Mouse (Mus musculus) right cerebral cortex, postnatal 4 days (tissue): ENCODE measurements around the gene Zfp385a.
"Not testable (repeated sequence)": the region's sequence is repeated elsewhere in the genome, so short reads cannot be mapped to it uniquely, and the experiment has no call there.

Experiments used
- DNase-seq: peaks from one replicate; pipeline ENCODE4 v3.0.0-alpha.2; 2022

Zfp385a gene

DNA sequence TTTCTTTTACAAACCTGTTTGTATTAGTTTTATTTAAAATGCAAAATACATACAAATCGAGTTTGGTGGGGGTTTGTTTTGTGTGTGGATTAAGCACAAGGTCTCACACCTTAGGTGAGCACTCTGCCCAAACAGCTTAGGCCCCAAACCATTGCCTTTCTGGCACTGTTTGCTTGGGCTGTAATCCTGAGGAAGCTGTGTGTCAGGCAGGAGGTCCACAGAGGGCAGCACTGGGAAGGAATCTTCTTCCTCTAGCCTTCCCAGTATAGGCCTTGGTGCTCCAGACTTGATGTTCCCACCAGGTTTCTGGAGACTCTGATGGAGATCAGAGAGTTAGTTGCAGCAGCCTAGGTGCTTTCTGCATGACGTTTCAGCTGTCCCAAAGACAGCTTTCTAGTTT, 55.2 kb downstream of the Zfp385a start:
- no peak for DNase-seq

DNA sequence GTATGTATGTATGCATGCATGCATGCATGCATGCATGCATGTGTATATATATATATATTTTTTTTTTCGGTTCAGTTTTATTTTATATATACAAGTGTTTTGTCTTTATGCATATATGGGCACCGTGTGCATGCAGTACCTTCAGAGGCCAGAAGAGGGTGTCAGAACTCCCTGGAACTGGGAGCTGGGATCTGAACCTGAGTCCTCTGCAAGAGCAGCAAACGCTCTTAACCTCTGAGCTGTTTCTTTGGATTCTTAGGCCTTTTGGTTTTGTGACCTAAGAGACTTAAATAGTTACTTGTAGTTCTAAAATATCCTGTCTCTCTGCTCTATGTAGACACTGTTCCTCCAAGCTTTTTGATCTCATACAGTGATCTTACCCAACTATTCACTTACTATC, 55.8 kb downstream of the Zfp385a start:
- peak; percentile 64 for DNase-seq

DNA sequence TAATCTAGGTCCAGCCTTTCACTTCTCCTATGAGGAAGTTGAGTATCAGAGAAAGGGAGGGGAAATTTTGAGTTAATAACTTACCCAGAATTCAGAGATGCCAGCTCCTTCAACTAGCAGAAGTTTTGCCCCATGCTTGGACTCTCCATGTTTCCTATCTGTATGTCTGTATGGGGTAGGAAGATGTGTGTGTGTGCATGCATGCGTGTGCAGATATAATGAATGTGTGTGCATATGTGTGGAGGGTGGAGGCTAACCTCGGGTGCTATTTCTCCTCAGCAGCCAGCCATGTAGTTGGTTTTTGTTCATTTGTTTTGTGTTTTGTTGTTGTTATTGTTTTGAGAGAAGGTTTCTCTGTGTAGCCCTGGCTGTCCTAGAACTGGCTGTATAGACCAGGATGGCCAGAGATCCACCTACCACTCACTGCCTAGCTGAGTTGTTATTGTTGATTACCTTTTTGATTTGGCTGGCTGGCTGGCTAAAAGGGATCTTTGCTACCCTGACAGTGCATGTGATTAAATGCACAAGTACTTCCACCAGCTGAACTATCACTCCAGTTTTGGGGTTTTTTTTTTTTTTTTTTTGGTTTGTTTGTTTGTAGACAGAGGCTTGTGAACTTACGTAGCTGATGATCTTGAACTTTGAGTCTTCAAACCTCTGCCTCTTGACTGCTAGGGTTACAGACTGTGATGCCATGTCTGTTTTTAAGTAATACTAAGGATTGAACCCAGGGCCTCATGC, 58.3 kb downstream of the Zfp385a start:
- DNase-seq: no peak

DNA sequence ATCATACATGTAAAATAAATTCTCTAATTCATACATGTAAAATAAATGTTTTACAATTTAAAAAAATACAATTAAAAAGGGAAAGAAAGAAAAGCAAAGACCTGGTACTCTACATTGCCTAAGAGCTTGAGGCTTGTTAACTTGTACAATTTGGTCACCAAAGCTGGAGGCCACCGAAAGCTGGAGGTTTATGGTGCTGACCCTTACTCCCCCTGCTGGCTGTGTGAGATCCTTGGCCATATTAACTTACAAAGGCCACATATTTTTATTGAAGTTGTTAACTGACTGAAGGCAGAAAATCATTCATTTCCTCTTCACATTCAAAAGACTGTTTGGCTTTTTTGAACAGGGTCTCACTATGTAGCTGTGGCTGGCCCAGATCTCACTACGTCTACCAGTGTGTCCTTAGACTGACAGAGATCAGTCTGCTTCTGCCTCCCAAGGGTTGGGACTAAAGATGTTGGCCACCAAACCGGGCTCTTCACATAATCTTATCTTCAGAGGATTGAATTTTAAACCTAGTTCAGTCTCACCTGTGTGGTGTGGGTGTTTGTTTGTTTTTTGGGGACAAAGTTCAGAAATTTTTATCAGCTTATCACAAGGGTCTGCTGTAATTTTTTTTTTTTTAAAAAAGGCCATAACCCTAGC, 59.0 kb downstream of the Zfp385a start:
- DNase-seq: no peak

DNA sequence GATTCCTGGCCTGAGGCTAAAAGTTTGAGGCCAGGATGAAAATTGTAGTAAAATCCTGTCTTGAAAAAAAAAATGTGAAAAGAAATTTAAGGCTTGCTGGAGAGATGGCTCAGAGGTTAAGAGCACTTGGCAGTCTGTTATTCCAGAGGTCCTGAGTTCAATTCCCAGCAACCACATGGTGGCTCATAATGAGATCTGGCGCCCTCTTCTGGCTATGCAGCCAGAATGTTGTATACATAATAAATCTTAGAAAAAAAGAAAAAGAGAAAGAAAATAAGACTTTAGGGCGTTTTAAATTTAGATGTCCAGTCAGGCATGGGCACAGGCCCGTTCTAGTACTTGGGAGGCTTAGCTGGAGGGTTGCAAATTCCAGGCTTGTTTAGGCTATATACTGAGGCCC, 60.1 kb downstream of the Zfp385a start:
- no peak for DNase-seq

DNA sequence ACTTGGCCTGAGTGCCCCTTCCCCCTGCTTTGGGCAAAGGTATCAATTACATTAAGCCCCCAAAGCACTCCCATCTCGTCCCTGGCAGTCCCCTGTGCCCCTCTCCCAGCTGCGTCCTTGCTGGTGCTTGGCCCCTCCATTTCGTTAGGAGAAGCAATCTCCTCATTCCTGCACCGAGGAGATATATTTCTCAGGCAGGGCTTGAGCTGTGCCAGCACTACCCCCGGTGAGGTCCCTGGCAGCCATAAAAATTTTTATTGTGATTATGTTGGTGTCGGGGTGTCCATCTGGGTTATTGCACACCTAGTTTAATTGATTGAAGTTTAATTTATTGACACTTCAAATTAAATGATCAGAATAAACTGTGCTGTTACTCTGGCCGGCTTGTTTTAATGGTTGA, 61.9 kb downstream of the Zfp385a start:
- DNase-seq: no peak

DNA sequence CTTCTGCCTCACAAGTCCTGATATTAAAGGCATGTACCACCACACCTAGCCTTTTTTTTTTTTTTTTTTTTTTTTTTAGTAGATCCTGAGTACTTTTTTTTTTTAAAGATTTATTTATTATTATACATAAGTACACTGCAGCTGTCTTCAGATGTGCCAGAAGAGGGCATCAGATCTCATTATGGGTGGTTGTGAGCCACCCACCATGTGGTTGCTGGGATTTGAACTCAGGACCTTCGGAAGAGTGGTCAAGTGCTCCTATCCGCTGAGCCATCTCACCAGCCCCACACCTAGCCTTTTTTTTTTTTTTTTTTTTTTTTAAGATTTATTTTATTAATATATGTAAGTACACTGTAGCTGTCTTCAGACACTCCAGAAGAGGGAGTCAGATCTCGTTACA, 64.0 kb downstream of the Zfp385a start:
- DNase-seq: not testable (repeated sequence)

DNA sequence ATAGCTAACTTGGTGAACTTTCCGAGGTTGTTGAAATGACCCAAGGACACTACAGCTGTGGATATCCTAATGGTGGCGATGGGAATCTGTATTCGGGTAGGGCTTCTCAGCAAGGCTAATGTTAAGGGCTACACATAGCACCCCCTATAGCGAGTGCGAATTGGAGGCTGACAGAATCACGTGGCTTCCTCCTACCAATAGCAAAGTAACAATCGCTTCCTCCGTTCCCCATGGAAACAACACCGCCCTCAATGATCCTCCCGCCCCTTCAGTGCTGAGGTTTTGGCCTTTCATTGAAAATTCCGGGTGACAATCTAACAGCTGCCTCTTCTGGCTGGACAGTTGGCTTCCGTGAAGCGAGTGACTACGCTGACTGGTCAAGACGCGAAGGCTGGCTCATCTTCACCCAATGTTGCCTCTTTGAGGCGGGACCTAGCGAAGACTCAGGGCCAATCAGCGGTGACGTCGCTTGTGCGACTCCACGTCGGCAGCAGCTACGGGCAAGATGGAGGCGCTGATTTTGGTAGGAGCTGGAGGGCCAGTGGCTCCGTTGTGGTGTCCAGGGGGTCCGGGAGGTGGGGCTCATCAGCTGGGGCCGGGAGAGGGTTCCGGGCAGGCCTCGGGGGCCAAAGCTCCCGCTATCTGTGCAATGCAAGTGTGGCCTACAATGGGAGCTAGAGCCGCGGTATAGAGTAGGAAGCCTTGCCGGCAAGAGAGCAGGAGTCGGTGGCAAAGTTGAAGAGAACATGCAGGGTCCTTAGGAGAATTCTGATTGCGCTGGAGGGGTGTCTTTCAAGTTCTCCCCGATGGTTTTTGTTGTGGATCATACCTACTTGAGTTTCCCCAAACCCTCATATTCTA, 67.2 kb downstream of the Zfp385a start, which contains the start of gene Copz1:
TSS of gene Copz1 (plus strand) at position 296 of the 861 bp plus-strand sequence.
- DNase-seq: peak; percentile 88

DNA sequence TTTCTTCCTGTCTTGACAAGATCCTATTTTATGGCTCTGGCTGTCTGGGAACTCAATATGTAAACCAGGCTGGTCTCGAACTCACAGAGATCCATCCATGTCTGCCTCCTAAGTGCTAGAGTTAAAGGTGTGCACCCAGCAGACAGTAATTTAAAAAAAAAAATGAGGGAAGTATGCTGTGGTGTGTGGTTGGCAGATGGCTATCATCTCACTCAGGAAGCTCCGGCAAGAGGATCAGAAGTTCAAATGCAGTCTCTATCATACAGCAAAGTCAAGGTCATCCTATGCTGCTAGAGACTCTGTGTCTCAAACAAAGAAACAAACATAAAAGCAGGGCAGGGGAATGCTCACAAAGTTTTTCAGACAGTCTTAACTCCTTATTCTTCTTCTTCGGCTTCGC, 71.0 kb downstream of the Zfp385a start:
- no peak for DNase-seq

DNA sequence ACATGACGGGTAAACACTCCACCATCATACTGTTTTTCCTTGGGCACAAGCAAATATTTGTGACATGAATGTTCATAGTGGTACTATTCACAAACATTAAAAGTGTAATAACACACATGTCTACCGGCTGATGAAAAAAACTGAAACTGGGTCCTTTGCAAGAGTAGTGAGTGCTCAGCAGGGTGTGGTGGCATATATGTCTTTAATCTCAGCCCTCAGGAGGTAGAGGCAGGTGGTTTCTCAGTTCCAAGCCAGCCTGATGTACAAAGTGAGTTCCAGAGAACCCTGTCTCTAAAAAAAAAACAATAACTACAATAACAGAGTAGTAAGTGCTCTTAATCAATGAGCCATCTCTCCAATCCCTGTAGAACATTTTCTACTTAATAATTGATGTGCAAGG, 75.1 kb downstream of the Zfp385a start:
- DNase-seq: no peak
